Mouse (Mus musculus): ENCODE measurements at regions not wholly inside any gene's neighbourhood (a gene's known extent, or its start where the extent isn't known, plus 50 kb on each side); places are given as distances from the start of the nearest gene placed in this dataset.

DNA sequence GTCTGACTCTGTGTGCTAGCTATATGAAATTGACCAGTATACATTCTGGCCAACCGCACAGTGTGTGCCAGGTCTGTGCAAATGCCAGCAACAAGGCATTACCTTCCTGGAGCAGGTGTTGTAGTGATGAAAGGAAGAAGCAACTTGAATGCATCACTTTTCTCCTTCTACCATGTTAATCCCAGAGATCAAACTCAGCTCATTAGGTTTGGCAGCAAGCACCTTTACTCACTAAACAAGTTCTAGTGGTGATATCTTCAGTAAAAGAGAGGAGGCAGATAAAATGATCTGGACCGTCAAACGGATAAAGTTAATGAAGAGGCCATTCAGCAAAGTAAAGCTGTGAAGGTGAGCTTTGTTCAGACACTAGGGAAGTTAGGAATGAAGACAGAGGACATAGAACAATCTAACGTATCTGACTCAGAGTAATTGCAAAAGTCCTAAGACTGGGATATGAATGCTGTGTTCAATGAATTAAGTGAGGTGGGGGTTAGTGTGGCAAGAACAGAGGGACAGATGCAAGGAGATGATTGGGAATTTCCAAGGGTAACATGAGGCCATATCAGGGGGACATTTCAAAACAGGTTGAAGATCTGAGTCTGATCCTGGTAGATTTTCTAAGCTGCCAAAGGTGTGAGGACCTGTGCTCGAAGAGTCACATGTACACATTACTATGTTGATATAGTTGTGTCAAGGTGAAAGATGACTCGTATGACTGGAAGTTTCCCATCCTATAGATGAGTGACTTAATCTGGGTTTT, 1478.4 kb upstream of the Slc10a2 start:
- DNase-seq (ENCODE audit: low read depth, low spot score) = no peak

DNA sequence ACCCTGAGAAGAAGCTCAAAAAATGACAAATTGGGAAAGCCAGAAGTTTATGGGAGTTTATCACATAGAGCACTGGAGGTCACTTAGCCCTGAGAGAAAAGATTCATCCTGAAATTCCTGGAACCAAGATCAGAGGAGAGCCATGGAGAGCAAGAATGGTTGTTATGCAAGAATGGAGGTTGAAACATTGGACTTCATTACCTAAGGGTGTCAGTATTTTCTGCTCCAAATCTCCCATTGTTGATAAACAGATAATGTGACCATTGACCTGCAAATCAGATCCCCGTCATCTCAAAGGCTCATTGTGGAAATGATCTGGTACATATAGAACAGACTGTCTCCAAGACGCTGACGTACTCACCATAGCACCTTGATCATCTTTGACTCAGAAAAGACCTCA, 1477.6 kb upstream of the Slc10a2 start:
- no peak for DNase-seq (ENCODE audit: low read depth, low spot score)

GRCm38 (mm10) chr8:6577868-6578634, 1472.9 kb upstream of the Slc10a2 start:
- no peak for DNase-seq (ENCODE audit: low read depth, low spot score)

GRCm38 (mm10) chr8:6575241-6575640, 1470.1 kb upstream of the Slc10a2 start:
- no peak for DNase-seq (ENCODE audit: low read depth, low spot score)

DNA sequence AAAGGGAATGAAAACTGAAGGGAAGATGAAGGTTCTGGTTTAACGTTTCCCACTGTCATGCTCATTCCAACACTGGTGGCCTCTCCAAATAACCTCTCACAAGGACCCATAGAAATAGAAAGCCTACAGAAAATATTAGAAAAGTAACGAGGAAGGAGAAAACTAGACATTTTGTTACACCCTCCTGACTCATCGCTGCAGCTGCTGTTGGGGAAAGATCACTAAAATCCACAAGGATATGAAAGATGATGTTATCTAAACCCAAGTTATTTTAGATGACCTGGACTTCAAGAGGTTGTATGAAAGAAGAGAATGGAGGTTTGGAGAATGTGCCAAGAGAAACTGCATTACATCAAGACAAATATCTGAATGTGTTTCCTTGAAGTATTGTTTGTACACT, 1468.3 kb upstream of the Slc10a2 start:
- no peak for DNase-seq (ENCODE audit: low read depth, low spot score)

GRCm38 (mm10) chr8:6572066-6572665, 1467.0 kb upstream of the Slc10a2 start:
- DNase-seq (ENCODE audit: low read depth, low spot score) = peak; percentile 42

- DNase-seq (ENCODE audit: low read depth, low spot score) = no peak
These were observed 1445.8 kb upstream of the Slc10a2 start for GRCm38 (mm10) chr8:6550965-6551364.

DNA sequence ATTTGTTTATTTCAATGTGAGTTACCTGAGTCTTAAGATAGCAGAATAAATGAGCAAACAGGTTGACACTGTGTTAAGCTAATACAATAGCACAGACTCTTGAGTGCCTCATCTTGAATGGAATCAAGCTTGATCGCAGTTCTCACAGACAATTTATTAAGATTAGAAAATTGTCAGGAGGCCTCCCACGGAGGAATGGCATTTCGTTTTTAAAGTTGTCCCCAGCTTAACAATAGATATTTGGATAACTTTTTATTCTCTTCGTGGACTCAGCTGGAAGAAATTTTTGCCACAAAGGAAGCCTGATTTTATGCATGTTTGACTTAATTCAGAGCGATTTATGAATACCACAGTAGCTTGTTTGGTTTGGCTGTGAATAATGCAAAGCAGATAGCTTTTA, 1422.0 kb upstream of the Slc10a2 start:
- DNase-seq (ENCODE audit: low read depth, low spot score) = no peak

DNA sequence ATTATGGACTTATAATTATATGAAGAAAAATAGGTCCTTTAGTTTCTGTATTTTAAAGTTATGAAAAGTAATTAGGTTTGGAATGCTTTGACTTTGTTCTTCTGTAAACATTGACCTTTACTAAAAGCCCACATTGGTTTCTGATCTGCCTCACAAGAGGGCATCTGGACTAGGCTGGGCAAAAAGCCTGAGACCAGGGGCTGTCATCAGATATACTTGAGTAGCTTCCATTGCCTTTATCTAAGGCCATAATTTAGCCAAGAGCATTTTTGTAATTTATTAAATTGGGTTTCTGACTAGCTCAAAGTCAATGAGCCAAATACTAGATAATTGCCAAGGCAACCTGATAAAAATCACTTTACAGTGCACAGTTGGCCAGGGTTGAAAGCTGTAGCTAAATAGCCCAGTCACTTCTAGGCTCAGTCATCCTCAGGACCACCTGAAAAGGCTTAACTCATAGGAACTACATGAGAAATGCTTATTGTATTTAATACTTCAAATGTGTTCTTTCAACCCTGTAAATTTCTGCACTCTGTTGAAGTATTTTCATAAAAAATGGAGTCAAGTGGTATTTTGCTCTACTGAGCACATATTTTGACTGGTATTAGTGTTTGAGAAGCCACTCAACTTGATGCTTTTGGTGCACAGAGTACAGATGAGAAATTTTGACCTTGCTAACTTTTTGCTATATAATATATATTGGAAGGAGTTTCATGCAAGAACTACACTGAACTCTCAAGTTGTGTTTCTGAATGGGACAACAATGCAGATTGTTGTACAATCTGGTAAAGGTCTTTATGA, 1410.9 kb upstream of the Slc10a2 start:
- no peak for DNase-seq (ENCODE audit: low read depth, low spot score)

DNA sequence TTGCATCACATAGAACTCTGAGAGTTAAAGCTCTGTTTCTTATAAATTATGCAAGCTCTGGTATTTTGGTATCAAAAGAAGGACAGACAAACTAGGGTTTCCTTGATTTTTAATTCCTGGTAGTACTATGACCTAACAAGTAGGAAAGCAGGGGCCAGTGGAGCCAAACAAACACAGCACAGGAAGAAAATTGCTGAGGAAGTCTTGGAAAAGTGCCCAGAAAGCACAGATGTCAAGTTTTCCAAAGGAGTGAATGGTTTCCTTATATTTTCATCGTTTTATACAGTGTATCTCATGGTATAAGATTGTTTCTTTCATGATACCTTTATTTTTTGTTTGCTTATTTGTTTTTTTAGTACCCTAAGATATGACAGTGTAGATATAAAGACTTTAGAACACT, 1387.3 kb upstream of the Slc10a2 start:
- DNase-seq (ENCODE audit: low read depth, low spot score) = no peak

DNA sequence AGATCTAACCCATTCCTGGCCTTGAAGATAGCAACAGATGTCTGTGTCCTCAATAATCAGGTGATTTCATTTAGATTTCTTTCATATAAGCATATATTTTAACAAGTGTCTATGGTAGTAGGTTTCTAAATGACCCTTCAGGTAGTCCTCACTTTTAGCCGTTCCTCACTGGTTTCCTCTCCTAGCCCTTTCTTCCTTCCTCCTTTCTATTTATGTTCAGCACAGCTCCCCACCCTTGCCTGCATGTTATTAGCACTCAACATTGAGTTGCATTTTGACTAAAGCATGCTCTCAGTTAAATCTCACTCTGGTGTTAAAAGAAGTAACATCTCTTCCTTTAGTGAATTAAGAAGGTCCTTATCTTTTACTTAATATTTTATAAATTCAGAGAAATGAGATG, 1376.8 kb upstream of the Slc10a2 start:
- no peak for DNase-seq (ENCODE audit: low read depth, low spot score)

DNA sequence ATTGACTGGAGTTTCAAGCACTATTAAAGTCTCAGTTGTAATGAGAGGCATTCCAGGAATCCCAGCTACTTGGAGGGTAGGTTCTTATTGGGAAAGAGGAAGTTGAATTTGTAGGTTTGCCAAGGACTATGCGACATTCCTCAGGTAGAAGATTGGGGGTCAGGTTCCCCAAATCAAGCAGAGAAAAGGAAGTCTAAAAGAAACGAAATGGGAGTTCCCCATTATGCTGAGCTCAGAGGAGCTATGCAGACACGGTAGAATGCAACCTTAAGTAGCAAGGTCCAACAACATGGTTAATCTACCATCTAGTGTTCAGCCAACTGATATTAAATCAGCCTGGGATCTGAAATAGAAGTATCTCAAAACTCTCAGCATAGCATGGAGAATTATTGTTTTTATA, 1365.9 kb upstream of the Slc10a2 start:
- DNase-seq (ENCODE audit: low read depth, low spot score) = no peak

- DNase-seq (ENCODE audit: low read depth, low spot score) = no peak
These were observed 1351.5 kb upstream of the Slc10a2 start for GRCm38 (mm10) chr8:6456553-6457180.

- DNase-seq (ENCODE audit: low read depth, low spot score) = no peak
These were observed 1343.2 kb upstream of the Slc10a2 start for GRCm38 (mm10) chr8:6448301-6448700.

GRCm38 (mm10) chr8:6439069-6439468, 1333.9 kb upstream of the Slc10a2 start:
- no peak for DNase-seq (ENCODE audit: low read depth, low spot score)
